Mouse (Mus musculus) embryo, embryonic 10 days (tissue): ENCODE results near the gene Ppp4r3b.

ENCODE experiments used
- DNase-seq: peaks from one replicate; pipeline ENCODE4 v3.0.0-alpha.2; 2015; ENCODE audit warnings: low spot score

Gene Ppp4r3b

DNA sequence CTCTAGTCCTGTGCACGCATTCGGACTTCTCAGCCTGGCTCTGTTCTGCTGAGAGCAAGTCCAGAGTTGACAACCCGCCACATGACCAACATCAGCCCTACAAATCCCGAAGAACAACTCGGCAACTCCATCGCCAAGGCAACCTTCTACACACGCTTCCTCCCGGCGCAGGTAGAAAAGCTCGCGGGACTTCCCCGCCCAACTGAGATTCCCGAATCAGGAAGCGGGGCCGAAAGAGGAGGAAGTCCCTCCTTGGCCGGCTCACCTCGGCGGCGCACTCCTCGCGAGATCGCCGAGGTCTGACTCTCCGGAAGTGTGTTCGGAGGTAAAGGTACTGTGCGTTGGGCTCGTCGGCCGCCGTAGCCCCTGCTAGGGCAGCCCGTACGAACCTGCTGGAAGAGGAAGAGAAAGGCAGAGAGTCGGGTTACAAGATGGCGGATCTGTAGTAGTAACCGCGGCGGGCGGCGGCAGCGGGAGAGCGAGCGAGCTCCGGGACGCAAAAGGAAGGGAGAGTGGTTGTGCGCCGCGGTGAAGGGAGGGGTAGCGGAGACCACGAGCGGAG, at the start of gene Ppp4r3b:
Gene Ppp4r3b (plus strand): TSS at position 328 of the 562 bp plus-strand sequence.
- peak; percentile 98 for DNase-seq

DNA sequence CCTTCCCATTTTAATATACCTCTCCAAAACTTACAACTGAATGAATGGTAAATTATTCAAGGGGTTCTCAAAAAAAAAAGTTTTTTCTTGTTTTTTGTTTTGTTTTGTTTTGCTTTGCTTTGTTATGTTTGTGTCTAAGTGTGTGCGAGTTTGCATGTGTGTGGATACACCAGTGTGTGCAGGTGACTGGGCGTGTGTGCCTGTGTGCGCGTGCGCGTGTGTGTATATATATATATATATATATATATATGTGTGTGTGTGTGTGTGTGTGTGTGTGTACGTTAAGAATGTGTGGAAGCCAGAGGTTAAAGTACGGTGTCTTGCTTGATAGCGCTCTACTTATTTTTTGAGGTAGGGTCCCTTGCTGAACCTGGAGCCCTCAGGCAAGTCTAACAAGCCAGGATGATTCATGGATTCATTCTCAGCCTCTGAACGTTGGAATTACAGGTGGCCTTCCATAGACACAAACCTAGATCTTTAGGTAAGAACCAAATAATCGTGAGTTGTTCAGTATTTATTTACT, 42.8 kb upstream of the Ppp4r3b start:
- peak; percentile 7 for DNase-seq

DNA sequence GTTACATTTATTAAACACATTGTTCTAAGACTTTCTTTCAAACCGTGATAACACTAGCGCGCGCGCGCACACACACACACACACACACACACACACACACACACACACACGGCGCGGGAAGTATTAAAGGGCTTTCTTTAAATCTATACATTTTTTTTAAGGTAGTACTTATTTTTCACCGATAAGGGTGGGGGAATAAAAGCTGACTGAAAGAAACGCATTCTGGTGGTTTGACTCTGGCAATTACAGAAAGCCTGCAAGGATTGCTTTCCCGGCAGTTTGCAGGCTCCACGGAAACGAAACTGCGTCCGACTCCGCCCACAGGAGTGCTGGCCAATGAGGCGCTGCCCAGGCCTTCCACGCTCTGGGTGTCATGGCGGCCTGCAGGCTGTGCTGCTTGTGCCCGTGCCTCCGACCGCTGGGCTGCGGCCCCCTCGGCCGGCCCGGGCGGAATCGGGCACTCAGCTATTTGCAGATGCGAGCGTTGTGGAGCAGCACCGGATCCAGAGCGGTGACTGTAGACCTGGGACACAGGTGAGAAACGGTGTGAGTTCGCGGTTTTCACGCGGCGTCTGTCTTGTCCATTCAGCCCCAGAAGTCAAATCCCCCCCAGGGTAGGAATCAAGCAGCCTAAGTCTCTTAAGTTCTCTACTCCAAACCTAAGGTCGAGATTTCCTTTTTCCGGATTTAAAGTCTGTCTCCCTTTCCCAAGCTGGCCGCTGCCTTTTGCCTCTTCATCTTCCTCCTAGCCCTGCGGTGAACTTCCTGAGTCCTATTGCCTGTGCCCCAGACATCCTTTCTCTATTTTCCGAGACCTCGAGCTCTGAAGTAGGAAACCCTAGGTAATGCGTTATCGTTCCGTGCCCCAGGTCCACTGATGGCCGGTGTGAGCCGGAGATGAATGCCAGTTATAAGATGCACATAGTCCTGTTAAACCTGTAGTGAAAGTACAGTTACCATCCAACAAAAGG, 42.0 kb upstream of the Ppp4r3b start, which contains the start of gene Pnpt1:
Gene Pnpt1 (plus strand): TSS at position 360 of the 971 bp plus-strand sequence.
- peak; percentile 97 for DNase-seq

GRCm38 (mm10) chr11:29140671-29141070, 32.0 kb upstream of the Ppp4r3b start:
- no peak for DNase-seq

DNA sequence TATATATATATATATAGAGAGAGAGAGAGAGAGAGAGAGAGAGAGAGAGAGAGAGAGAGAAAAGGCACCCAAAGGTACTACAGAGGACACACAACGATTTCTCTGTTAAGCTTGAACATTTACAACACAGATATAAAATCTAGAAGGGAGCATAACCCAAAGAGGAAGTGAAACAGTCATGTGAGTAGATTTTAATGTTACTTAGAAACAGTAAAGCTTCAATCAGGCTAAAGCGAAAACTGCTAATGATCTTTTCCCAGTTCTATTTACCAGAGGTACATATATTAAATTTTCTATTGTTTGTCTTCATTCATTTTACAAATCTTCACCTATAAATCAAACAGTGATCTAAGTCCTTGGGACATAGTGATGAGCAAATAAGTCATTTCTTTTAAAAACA, 23.8 kb upstream of the Ppp4r3b start:
- DNase-seq: no peak

- DNase-seq: no peak
Measured at GRCm38 (mm10) chr11:29163569-29163968, 9.1 kb upstream of the Ppp4r3b start.

- peak; percentile 44 for DNase-seq
Measured at GRCm38 (mm10) chr11:29171959-29172391, 715 bp upstream of the Ppp4r3b start.

GRCm38 (mm10) chr11:29173125-29173631, 488 bp downstream of the Ppp4r3b start:
- DNase-seq: peak; percentile 83

GRCm38 (mm10) chr11:29173706-29174436, 1.2 kb downstream of the Ppp4r3b start:
- DNase-seq: peak; percentile 4

- DNase-seq: no peak
Measured at GRCm38 (mm10) chr11:29179319-29179718, 6.6 kb downstream of the Ppp4r3b start.

- DNase-seq: no peak
Measured at GRCm38 (mm10) chr11:29180657-29181056, 8.0 kb downstream of the Ppp4r3b start.

GRCm38 (mm10) chr11:29181751-29182150, 9.1 kb downstream of the Ppp4r3b start:
- no peak for DNase-seq

DNA sequence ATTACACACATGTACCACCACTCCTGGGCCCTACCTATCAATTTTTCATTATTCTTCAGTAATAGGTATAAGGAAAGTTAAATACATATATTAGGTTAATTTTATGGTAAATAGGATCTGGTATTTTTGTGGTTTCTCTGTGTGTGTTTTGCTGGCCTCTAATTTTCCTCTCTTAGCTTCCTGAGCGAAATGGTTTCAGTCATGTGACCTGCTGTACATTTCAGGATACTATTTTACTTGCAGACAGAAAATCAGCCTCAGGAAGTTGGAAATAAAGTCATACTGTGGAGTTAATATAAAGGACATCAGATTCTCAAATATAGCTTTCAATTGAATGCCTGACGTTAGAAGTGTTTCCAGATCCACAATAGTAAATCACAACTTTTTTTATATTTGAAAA, 16.3 kb downstream of the Ppp4r3b start:
- no peak for DNase-seq

- DNase-seq: no peak
Measured at GRCm38 (mm10) chr11:29203653-29204052, 31.0 kb downstream of the Ppp4r3b start.

- no peak for DNase-seq
Measured at GRCm38 (mm10) chr11:29209774-29210173, 37.1 kb downstream of the Ppp4r3b start.

- DNase-seq: no peak
Measured at GRCm38 (mm10) chr11:29216196-29216595, 43.5 kb downstream of the Ppp4r3b start.

GRCm38 (mm10) chr11:29219055-29219454, 46.4 kb downstream of the Ppp4r3b start:
- no peak for DNase-seq

DNA sequence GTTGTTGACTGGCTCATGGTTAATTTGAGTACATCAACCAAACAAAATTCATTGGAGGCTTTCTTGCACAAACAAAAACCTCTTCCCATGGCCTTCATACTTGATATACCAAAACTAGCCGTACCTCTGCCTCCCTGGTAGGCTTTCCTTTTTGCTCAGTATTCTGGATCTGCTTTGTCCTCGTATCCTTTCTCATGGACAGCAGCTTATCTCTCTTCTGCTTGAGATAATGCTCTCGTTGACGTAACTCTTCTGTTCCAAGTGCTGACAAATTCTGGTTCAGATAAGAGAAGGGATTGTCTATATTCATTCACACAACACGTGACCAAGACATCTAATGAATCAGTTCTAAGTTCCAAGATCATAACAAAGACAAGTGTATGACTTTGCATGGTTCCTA, 49.6 kb downstream of the Ppp4r3b start:
- no peak for DNase-seq

DNA sequence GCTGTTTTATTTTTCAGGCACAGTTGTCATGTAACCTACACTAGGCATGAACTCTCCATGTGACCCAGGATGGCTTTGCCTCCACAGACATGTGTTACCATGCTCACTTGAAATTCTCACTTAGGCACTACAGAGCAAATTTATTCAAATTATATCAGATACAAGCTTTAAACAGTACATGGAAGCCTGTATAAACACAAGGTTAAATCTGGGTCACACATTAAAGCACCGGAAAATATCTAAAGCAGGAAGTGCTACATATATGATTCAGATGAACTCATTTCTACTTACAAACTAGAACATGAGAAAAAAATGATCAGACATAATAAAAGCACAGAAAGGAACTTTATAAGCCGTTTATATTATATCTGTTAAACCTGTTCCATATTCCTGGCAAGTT, 52.1 kb downstream of the Ppp4r3b start:
- no peak for DNase-seq

DNA sequence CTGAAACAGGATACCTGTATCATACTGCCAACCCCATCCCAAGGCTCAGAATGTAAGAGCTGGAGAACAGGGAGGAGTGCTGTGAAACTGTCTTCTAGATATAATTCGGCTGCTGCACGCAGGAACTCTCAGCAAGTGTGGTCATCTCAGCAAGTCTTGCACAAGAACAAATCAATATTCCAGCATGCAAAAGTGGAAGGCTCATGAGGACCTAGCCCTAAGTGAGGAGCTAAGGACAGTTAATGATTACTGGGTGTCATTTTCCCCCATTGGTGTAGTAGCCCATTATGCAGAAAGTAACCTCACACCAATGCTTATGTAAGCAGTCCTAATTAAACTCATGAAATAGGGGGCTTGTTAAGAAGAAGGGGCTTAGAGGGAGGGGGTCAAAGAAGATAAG, 56.3 kb downstream of the Ppp4r3b start:
- no peak for DNase-seq

GRCm38 (mm10) chr11:29233569-29233968, 60.9 kb downstream of the Ppp4r3b start:
- no peak for DNase-seq

- DNase-seq: no peak
Measured at GRCm38 (mm10) chr11:29237364-29237763, 64.7 kb downstream of the Ppp4r3b start.
